Mouse (Mus musculus): ENCODE results near the gene Slain1.

The Slain1 gene

DNA sequence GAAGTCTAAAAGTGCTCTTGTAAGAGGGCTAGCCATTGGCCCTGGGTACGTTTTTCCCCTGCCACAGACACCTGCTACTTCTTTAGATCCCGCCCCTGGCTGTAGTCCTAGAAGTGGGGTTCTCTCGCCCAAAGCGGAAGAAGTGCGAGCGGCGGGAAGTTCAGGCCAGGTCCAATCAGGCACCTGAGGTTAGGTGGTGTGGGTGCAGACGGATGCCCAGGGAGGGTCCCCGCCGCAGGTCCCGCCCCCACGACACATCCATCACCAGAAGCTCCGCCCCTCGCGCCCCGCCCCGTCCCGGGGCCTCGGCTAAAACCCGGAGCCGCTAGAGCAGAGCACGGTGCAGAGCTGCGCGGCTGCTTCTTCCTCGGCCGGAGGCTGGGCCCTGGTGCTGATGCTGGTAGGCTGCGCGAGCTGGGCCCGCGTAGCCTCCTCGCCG is at the start of gene Slain1:
Slain1 (plus strand) TSS at position 333 of the 439 bp plus-strand sequence.
- peak; percentile 83 for DNase-seq

DNA sequence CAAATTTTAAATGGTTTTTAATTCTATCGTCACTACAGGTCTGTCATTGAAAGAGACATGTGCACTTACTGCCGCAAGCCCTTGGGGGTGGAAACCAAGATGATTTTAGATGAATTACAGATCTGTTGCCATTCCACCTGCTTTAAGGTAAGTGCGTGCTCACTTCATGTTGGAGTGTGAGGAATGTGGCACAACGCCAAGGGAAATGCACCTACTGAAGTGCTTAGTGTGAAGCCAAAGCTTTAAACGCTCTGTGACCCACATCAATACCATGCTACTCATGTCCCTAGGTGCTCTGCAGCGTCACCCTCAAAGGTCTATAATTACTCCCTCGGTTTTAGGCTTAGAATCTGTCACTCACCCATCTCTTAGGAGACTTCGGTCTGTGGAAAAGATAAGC is 42.0 kb upstream of the Slain1 start:
- DNase-seq = no peak

DNA sequence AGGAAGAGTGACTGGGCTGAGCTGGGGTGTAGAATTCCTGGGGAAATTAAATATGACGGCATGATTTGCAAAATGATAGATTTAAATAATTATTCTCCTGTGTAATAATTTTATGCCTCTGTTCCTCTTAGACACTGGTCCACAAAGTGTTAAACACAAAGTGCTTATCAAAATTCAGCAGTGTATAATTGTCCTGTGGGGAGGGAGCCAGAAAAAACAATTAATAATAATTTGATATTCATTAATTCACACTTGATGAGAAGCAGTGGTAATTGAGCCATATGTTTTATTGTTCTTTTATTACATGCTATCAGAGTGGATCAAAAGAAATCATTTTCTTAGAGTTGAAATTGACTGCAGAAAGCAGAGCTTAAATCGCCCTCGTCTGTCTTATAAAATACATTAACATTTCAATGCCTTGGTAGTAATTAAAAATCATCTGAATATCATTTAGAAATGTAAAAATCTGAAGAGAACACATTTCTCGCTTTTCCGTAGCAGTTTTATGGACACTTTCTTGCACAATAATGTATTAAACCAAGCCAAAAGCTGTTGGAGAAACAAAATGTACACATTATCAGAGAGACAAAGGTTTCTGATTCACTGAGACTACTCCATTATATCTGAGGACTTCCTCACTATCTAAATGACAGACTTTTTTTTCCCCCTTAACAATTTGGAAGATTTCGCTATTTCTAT is 36.3 kb upstream of the Slain1 start:
- DNase-seq = no peak

GRCm38 (mm10) chr14:103614272-103614587 is 35.8 kb upstream of the Slain1 start:
- no peak for DNase-seq

DNA sequence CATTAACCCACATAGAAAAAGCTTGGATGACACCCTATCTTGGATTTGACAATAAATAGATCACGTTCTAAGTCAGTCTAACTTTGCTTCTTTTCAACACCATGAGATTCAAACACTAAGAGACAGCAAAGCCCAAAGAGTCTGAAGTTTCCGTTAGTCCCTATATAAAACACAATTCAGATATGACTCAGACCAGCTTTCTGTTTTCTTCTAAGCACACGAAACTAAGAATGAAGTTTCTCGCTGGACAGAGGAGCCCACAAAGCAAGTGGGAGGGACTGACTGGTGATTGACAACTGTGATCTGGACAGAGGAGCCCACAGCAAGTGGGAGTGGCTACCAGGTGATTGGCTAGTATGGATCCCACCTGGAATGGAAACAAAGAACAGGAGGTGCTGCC is 30.3 kb upstream of the Slain1 start:
- no peak for DNase-seq

DNA sequence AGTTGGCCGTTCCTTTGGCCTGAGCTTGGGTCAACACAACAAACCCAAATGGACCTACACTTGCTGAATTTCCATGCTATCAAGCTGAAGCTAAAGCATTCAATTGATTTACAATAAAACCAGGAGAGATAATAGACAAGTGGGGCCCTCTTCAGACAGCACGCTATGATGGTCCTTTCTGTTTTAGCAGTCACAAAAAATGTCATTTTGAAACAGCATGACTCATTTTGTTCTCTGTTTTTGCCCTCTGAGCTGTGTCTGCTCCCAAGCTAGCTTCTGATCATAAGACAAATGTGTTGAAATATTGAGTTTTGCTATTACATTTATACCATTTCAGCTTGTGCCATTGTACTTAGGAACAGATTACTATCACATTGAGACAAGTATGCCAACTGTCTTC is 28.8 kb upstream of the Slain1 start:
- no peak for DNase-seq

- DNase-seq = no peak
These were observed 23.9 kb upstream of the Slain1 start for GRCm38 (mm10) chr14:103626100-103626499.

DNA sequence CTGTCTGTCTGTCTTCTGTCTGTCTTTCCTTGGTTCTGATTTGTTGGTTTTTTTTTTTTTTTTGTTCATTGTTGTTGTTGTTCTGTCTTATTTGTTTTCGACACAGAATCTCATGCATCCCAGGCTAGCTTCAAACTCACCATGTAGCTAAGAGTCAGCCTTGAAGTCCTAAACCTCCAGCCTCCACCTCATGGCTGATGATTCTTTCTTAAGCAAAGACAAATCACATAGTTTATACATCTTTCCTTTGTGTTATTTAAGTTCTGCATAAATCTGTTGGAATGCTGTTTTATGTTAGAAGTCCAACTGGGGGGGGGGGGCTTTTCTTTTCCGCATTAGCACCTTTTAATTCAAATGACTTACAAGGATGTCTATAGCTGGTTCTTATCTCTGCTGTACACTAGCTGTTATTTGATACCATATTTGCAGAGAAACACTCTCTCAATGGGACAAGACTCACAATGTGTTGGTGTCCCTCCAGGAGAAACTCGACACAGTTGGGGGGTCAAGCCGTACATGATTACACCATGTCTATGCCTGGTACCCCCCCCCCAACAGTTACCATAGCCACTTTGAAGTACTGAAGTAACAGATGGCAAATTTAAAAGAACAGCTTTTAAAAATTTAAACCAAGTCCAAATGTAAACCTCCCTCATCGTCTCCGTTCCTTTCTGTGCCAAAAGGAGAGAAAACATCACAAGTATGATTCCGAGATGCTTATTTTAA is 20.2 kb upstream of the Slain1 start:
- no peak for DNase-seq

GRCm38 (mm10) chr14:103630545-103630944 is 19.5 kb upstream of the Slain1 start:
- no peak for DNase-seq

DNA sequence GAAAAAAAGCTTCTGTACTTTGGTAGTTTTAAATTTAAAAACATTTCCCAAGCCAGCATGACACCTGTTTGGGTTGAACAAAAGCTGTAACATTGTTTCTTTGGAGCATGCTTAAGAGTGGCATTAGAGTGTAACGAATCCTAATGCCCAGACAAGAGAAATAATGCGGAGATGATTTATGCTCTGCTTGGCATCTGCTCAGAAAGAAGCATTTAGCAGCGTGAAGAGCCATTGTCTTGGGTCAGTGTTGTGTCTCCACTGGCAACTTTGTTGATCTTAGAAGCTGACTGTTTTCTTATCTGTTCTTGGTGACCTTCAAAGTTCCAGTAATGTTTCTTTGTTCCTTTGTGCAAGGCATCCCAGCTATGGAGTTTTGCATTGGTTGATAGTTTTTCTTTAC is 6.1 kb upstream of the Slain1 start:
- no peak for DNase-seq

DNA sequence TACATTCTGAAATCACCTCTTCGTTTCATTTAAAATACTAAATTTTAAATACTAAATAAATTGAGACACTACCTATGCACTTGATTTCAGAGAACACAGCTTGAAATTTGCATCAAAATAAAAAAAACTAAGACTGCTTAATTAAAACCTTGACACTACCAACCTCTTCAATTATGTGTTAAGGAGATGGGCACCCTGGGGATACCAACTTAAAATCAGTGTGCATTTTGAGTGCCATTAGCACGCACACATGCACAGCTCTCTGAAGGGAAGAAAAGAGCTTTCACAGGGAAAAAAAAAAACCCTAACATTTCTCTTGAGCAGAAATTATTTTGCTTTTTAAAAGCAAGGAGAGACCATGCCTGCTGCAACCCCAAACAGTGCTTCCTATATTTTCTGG is 2.0 kb upstream of the Slain1 start:
- DNase-seq = no peak

DNA sequence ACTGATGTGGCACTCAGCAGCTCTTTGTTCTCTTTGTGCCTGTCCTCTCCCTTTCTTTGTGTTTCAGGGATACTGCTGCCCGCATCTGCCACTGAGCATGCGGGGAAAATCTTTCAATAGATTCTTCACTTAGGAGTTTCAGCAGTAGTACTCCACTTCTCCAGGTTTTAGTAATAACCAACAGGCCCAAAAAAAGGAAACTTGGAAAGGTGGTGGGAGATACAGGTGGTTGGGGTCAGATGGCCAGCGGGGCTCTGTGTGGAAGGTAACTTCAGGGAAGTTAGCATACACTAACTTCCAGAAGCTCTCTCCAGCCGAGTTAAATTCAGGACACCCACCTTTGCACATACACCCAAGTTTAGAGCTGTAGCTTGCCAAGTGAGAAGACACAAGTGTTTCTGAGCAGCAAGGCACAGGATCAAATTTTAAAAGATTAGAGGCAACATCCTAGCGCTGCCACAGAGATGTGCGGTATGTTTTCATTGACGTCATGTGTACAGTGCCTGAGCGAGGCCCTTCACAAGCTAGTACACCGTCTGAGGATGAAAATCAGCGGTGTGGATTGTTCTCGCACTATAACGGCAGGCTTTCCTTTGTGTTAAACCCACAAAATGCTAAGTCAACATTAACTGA is 1.3 kb upstream of the Slain1 start:
- DNase-seq = peak; percentile 6

DNA sequence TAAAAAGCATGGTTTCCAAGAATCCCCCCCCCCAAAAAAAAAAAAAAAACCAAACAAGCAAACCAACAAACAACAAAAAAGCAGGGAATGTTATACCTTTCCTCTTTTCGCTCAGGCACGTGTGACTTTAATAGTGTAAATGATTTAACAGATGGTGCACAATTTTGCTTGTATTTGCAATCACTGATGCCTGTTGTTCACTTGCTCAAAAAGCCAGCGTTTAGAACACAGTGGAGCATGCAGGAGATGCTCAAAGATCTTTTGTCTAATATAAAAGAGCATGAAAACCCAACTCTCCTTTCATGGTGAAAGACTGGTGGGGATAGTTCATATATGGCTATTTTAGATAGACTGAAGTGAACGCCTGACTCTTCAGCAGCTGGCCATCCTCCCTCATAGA is 726 bp upstream of the Slain1 start:
- no peak for DNase-seq

- DNase-seq = peak; percentile 59
These were observed 529 bp downstream of the Slain1 start for GRCm38 (mm10) chr14:103650413-103651101.

GRCm38 (mm10) chr14:103651106-103651505 is 1.1 kb downstream of the Slain1 start:
- no peak for DNase-seq

DNA sequence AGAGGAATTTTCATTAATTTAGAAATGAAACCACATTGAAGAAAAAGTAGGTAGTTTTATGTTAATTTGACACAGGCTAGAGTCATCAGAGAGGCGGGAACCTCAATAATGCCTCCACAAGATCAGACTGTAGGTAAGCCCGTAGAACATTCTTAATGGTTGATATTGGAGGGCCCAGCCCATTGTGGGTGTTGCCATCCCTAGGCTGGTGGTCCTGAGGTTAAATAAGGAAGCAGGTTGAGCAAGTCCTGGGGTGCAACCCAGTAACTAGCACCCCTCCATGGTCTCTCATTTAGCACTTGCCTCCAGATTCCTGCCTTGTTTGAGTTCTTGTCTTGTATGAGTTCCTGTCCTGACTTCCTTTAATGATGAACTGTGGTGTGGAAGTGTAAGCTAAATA is 1.5 kb downstream of the Slain1 start:
- DNase-seq = no peak

- no peak for DNase-seq
These were observed 2.5 kb downstream of the Slain1 start for GRCm38 (mm10) chr14:103652524-103652923.

DNA sequence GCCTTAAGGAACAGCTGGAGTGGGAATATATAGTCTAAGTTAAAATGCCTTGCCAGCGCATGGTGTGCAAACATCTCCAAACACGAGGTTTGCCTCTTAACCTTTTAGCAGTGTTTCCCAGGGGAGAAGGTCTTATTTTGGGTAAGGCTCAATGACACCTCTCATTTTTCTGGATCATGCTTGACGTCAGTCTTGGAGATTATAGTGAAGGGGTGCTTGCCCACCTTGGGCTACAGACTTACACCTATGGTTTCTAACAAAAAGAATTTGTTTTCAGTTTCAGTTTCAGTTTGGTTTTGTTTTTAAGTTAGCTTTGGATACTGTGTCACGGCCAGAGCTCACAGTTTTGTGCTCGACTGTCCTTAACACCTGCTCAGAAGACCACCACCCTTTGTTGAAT is 3.8 kb downstream of the Slain1 start:
- no peak for DNase-seq

GRCm38 (mm10) chr14:103655448-103655847 is 5.4 kb downstream of the Slain1 start:
- no peak for DNase-seq

GRCm38 (mm10) chr14:103657876-103658275 is 7.8 kb downstream of the Slain1 start:
- no peak for DNase-seq

- no peak for DNase-seq
These were observed 13.0 kb downstream of the Slain1 start for GRCm38 (mm10) chr14:103663026-103663425.

DNA sequence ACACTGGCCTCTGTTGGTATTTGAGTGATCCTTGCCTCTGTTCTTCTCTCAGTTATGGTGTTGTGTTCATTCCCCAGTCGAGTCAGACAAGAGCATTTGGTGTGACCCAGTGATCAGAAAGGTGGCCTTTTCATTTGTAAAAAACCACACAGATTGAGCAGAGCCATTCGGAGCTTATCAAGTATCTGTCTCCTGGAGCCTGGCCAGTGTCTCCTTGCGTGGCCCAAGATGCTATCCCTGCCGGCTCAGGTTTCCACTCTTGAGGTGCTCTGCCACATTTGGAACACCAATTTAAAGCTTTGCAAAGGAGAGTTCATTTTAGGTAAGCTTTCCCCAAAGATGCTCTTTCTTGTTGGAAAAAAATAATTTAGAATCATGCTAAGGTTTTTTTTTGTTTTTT is 14.4 kb downstream of the Slain1 start:
- no peak for DNase-seq

DNA sequence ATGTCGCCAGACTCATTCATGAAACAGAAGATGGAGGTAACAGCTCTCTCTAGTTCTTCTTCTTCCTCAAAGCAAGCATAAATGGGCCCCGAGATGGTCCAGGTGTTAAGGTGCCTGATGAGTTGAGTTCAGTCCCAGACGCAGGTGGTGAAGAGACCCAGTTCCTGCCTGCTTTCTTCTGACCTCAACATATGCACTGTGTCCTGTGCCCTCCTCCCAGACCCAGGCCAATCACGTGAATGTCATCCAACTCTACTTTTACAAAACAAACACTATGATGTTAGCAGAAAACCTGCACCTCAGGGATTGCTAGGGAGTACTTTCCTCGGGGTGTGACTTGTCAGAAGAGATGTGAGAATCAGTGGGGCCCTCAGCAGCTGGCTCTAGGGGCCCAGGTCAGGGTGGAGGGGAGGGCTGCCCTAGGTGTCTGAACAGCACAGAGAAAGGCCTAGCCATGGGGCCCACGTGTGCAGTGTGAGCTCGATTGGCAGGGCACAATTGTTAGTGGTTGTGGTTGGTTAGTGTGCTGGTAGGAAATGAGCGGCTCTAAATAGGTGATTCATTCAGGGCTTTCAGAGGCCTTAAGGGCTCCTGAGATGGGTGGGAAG is 16.4 kb downstream of the Slain1 start:
- DNase-seq = no peak
